Mouse (Mus musculus) limb, embryonic 14.5 days (tissue): ENCODE results near the gene Igsf9b. TPM values are rescaled to one million over a fixed set of nuclear protein-coding genes. Genes with fewer than 3 reads are reported as not detected.

Source experiments
- ATAC-seq: fragments of 200-750 bp; cut with Nextera tagmentation; 2 replicates; pipeline ENCODE4 v1.8.0; 2017; ENCODE audit warnings: low read depth, moderate number of reproducible peaks, moderate TSS enrichment; ENCODE audit not compliant: low FRiP score
- DNase-seq: peaks from one replicate; pipeline ENCODE4 v3.0.0-alpha.2; 2015; ENCODE audit warnings: low spot score
- H3K27ac ChIP-seq: fragments of 300-500 bp; sonication (generic); replicated peaks from 2 replicates; pipeline ENCODE4 v1.5.1; 2014; ENCODE audit warnings: low read depth, mild to moderate bottlenecking, low read length, moderate library complexity, mixed read lengths
- H3K27me3 ChIP-seq: fragments of 300-500 bp; sonication (generic); 2 replicates; pipeline ENCODE4 v1.6.1; 2014; ENCODE audit warnings: low read length, mixed read lengths; ENCODE audit not compliant: control insufficient read depth, insufficient read depth
- H3K36me3 ChIP-seq: fragments of 300-500 bp; sonication (generic); 2 replicates; pipeline ENCODE4 v1.6.1; 2014; ENCODE audit warnings: mild to moderate bottlenecking, low read length, moderate library complexity, mixed read lengths; ENCODE audit not compliant: control insufficient read depth, insufficient read depth
- H3K4me1 ChIP-seq: fragments of 300-500 bp; sonication (generic); 2 replicates; pipeline ENCODE4 v1.6.1; 2014; ENCODE audit warnings: antibody characterized with exemption, low read length, mixed read lengths; ENCODE audit not compliant: control insufficient read depth, insufficient read depth
- H3K4me2 ChIP-seq: fragments of 300-500 bp; sonication (generic); replicated peaks from 2 replicates; pipeline ENCODE4 v1.6.1; 2014; ENCODE audit warnings: low read depth, mild to moderate bottlenecking, low read length, moderate library complexity; ENCODE audit not compliant: severe bottlenecking
- H3K4me3 ChIP-seq: fragments of 300-500 bp; sonication (generic); replicated peaks from 2 replicates; pipeline ENCODE4 v1.5.1; 2014; ENCODE audit warnings: low read length
- H3K9ac ChIP-seq: fragments of 300-500 bp; sonication (generic); 2 replicates; pipeline ENCODE4 v1.6.1; 2014; ENCODE audit warnings: mild to moderate bottlenecking, low read depth, low read length, moderate library complexity; ENCODE audit not compliant: severe bottlenecking
- H3K9me3 ChIP-seq: fragments of 300-500 bp; sonication (generic); 2 replicates; pipeline ENCODE4 v1.6.1; 2016; ENCODE audit warnings: low read length; ENCODE audit not compliant: control insufficient read depth
- POLR2A ChIP-seq: fragments of 200-500 bp; IDR thresholded peaks from 2 replicates; pipeline ENCODE4 v1.8.0; 2012; ENCODE audit warnings: inconsistent platforms, mild to moderate bottlenecking, moderate library complexity, borderline replicate concordance; ENCODE audit not compliant: insufficient read depth, insufficient read length; ENCODE audit errors: extremely low read depth
- WGBS: fragments of 180-500 bp; shearing (Covaris S2); extraction: QIAGEN DNeasy Blood & Tissue Kit; methylation state at CpG from one replicate; pipeline ENCODE4 v1.1.7; 2014; 5-methylcytosine and 5-hydroxymethylcytosine counted together
- polyA plus RNA-seq, 2 experiments: library from polyadenylated mRNA; depleted of rRNA in 1 of 2; stranded (reverse) in 1 of 2; unstranded in 1 of 2; fragments of >200 nt; fragmentation: Nextera tagmentation in 1 of 2; extraction: Ambion mirVana in 1 of 2; gene quantifications; 2 replicates each; pipeline versions ENCODE4 v1.2.1 to v1.2.3; 2012 to 2014

Gene Igsf9b
- polyA plus RNA-seq, 2 experiments = 1.9 to 2.9 TPM

DNA sequence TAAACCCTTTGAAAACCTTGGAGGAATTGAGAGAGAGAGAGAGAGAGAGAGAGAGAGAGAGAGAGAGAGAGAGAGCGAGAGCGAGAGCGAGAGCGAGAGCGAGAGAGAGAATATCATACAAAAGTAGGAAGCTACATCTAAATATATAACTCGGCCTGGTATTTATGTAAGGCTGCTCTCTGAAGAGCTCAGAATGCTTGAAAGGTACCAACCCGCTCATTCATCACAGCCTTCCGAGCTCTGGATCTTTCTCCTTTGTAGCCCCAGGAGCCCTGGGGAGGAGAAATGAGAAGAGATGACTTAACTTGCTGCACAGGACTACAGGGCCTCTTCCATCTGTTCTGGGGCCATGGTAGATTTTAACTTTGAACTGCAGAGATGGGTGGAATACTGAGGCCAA lies 22.3 kb downstream of the Igsf9b start:
- no peaks in the 10 kb centered on the region for H3K27me3 ChIP-seq
- no peaks in the 10 kb centered on the region for H3K36me3 ChIP-seq
- H3K9ac ChIP-seq = no peak overlapping the region
- WGBS = 92% methylated on average over 8 of the region's 8 CpGs
- ATAC-seq (no peak), DNase-seq (no peak)
- no peak for TF ChIP-seq POLR2A
- no peak overlapping the region for H3K4me2 ChIP-seq
- no peaks in the 10 kb centered on the region for H3K4me1 ChIP-seq
- no peaks in the 10 kb centered on the region for H3K9me3 ChIP-seq
- H3K27ac ChIP-seq = no peak overlapping the region
- H3K4me3 ChIP-seq = no peak overlapping the region

DNA sequence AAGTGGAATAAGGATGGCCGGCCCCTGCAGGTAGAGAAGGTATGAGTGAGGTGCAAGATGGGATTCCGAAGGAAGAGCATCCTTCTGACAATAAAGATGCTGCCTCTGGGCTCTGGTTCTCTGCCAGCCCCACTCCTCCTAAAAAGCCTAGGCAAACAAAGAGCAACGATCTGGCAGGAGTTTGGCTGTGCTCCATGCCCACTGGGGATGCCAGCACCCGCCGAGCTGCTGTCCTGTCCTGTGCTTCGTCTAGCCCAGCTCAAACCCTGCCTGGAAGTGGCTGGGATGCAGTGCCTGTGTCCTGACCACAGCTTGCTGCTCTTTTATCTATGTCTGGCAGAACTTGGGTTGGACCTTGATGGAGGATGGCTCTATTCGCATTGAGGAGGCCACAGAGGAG lies 23.3 kb downstream of the Igsf9b start:
- no peak for TF ChIP-seq POLR2A
- no peaks in the 10 kb centered on the region for H3K27me3 ChIP-seq
- no peak overlapping the region for H3K9ac ChIP-seq
- H3K27ac ChIP-seq = no peak overlapping the region
- H3K4me1 ChIP-seq = no peaks in the 10 kb centered on the region
- H3K4me3 ChIP-seq = no peak overlapping the region
- DNase-seq (no peak), ATAC-seq (no peak)
- no peak overlapping the region for H3K4me2 ChIP-seq
- H3K9me3 ChIP-seq = no peaks in the 10 kb centered on the region
- H3K36me3 ChIP-seq = no peaks in the 10 kb centered on the region
- 86% methylated on average over 7 of the region's 7 CpGs for WGBS

DNA sequence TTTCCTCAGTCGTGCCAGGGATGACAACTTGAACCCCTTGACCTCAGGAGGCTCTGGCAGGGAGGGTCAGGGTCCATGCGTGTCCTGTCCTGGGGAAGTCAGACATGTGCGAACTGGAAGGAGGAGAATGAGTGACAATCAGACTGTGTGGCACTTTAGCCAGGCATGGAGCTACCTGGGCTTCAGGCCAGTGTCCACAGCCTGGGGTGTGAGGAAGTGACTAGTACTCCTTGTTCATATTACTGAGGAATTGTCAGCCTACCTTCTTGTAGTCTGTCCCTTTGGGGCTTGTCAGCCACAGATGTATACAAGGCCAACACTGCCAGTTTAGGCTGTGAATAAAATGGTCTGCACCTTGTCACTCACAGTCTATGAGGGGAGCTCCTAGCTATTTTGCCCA lies 24.4 kb downstream of the Igsf9b start:
- no peak overlapping the region for H3K4me3 ChIP-seq
- H3K4me2 ChIP-seq = no peak overlapping the region
- DNase-seq = no peak
- no peak for TF ChIP-seq POLR2A
- H3K9me3 ChIP-seq = no peaks in the 10 kb centered on the region
- H3K9ac ChIP-seq = no peak overlapping the region
- 82% methylated on average over 3 of the region's 3 CpGs for WGBS
- no peaks in the 10 kb centered on the region for H3K36me3 ChIP-seq
- H3K27ac ChIP-seq = no peak overlapping the region
- no peak for ATAC-seq
- no peaks in the 10 kb centered on the region for H3K27me3 ChIP-seq
- no peaks in the 10 kb centered on the region for H3K4me1 ChIP-seq

- H3K4me3 ChIP-seq = no peak overlapping the region
- WGBS = 36% methylated on average over 2 of the region's 2 CpGs
- no peaks in the 10 kb centered on the region for H3K27me3 ChIP-seq
- H3K4me2 ChIP-seq = no peak overlapping the region
- no peak for TF ChIP-seq POLR2A
- ATAC-seq = no peak
- no peaks in the 10 kb centered on the region for H3K4me1 ChIP-seq
- H3K27ac ChIP-seq = no peak overlapping the region
- H3K9me3 ChIP-seq = no peaks in the 10 kb centered on the region
- no peak overlapping the region for H3K9ac ChIP-seq
- peak; percentile 73 for DNase-seq
- no peaks in the 10 kb centered on the region for H3K36me3 ChIP-seq
Observed at GRCm38 (mm10) chr9:27325920-27326319, 26.9 kb downstream of the Igsf9b start.

DNA sequence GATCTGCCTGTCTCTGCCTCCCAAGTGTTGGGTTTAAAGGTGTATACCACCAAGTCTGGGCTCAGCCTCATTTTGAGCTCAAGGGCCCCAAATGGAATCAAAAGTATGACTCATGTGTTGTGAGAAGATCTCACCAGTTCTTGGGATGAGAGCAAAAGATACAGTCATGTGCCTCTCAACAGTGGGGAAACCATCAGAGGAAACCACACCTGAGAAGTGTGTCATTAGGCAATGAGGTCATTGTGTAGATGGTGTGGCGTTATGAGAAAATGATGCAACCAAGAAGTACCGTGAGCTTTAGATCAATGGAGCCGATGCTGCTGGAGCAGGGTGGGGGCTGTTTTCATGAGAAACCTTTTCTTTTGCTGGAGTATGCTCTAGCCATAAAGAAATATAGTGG lies 28.6 kb downstream of the Igsf9b start:
- Histone ChIP-seq H3K4me1 (no peaks in the 10 kb centered on the region), H3K36me3 (no peaks in the 10 kb centered on the region), H3K9me3 (no peaks in the 10 kb centered on the region), H3K9ac (no peak overlapping the region), H3K27ac (no peak overlapping the region), H3K4me3 (no peak overlapping the region), H3K4me2 (no peak overlapping the region), H3K27me3 (no peaks in the 10 kb centered on the region)
- 92% methylated on average over 3 of the region's 3 CpGs for WGBS
- TF ChIP-seq POLR2A = no peak
- ATAC-seq (no peak), DNase-seq (no peak)

DNA sequence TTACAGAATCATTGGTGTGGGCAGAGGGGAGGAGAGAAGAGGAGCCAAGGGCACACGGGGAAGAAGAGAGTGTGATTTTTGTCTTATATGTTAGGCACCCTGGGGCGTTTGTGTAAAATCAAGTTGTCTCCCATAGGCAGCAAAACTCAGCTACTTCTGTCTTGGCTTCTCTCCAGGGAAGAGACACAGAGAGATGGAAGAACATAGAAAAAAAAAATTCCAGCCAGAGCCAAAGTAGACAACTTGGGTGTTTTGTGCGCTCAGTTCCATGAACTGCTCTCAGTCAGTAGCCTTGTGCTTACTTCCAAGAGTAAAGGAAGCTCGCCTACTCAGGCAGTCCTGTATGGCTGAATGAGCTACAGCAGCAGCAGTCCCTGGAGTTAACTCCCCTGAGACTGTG lies 31.4 kb downstream of the Igsf9b start:
- DNase-seq (no peak), ATAC-seq (no peak)
- no peak overlapping the region for H3K4me2 ChIP-seq
- H3K27ac ChIP-seq = no peak overlapping the region
- no peak overlapping the region for H3K4me3 ChIP-seq
- WGBS = 83% methylated on average over 4 of the region's 4 CpGs
- H3K9ac ChIP-seq = no peak overlapping the region
- H3K4me1 ChIP-seq = no peaks in the 10 kb centered on the region
- H3K36me3 ChIP-seq = no peaks in the 10 kb centered on the region
- no peaks in the 10 kb centered on the region for H3K27me3 ChIP-seq
- no peak for TF ChIP-seq POLR2A
- H3K9me3 ChIP-seq = no peaks in the 10 kb centered on the region
